In genomic region chr3:90114342-90114741, GRCm38 (mm10) we compare ENCODE assay signal across 11 mouse cellular contexts. TPM values are rescaled to one million over a fixed set of nuclear protein-coding genes. Genes with fewer than 3 reads are reported as not detected.
DNase-seq lines count a peak whose midpoint lies in the region; ATAC-seq and TF ChIP-seq lines count a peak whose summit lies in the region.
"Had no signal": no experiment of that assay in that cellular context is flagged by ENCODE, and none has a peak within 500 bp of the region (broad histone marks: within the 10 kb centered on the region; RNA-seq: fewer than 3 reads in every experiment).

No protein-coding gene starts in this region.

- no peak for TF ChIP-seq EP300 in stomach, postnatal 0 days (optimal IDR thresholded peaks at IDR 0.05)

- no peak overlapping the region for H3K4me3 ChIP-seq in liver, adult 2 months (ENCODE audit: insufficient read depth, low read depth, low read length)
- H3K4me3 ChIP-seq in cortical plate, adult 2 months (ENCODE audit: insufficient read depth, low read length) = no peak overlapping the region
- H3K4me3 ChIP-seq in stomach, postnatal 0 days (ENCODE audit: low read depth, low read length) = no peak overlapping the region
- no peak overlapping the region for H3K4me3 ChIP-seq in hindbrain, embryonic 14.5 days (replicated peaks; ENCODE audit: low read length)
- H3K4me3 ChIP-seq: forebrain, embryonic 10.5 days had no signal

- no peak overlapping the region for H3K27ac ChIP-seq in liver, adult 2 months (replicated peaks; ENCODE audit: insufficient read depth, low read depth, low read length)
- no peak overlapping the region for H3K27ac ChIP-seq in cortical plate, adult 2 months (ENCODE audit: insufficient read depth, low read length)
- no peak overlapping the region for H3K27ac ChIP-seq in stomach, postnatal 0 days (replicated peaks)
- no peak overlapping the region for H3K27ac ChIP-seq in hindbrain, embryonic 14.5 days
- H3K27ac ChIP-seq: forebrain, embryonic 10.5 days; macrophage had no signal

- no peak for TF ChIP-seq POLR2A in liver, adult 2 months (IDR thresholded peaks at IDR 0.05; ENCODE audit: extremely low read depth, insufficient read depth, low read length)
- no peak for TF ChIP-seq POLR2A in cortical plate, adult 2 months (IDR thresholded peaks at IDR 0.05; ENCODE audit: extremely low read depth, insufficient read depth, low read length)

- H3K9ac ChIP-seq in liver, adult 2 months (ENCODE audit: low read depth, low read length) = no peak overlapping the region
- H3K9ac ChIP-seq in stomach, postnatal 0 days (ENCODE audit: low read length) = no peak overlapping the region
- no peak overlapping the region for H3K9ac ChIP-seq in hindbrain, embryonic 14.5 days

- H3K4me1 ChIP-seq in liver, adult 2 months (ENCODE audit: control insufficient read depth, insufficient read depth, low read length) = no peaks in the 10 kb centered on the region
- no peaks in the 10 kb centered on the region for H3K4me1 ChIP-seq in cortical plate, adult 2 months (ENCODE audit: control insufficient read depth, insufficient read depth, low read length)
- no peaks in the 10 kb centered on the region for H3K4me1 ChIP-seq in stomach, postnatal 0 days (replicated peaks; ENCODE audit: control insufficient read depth, insufficient read depth)
- no peaks in the 10 kb centered on the region for H3K4me1 ChIP-seq in hindbrain, embryonic 14.5 days (replicated peaks; ENCODE audit: control insufficient read depth, insufficient read depth, low read length)
- H3K4me1 ChIP-seq: forebrain, embryonic 10.5 days had no signal

- 72% methylated on average over 2 of the region's 2 CpGs for WGBS in liver, adult 2 months
- 84% methylated on average over 2 of the region's 2 CpGs for WGBS in stomach, postnatal 0 days
- WGBS in hindbrain, embryonic 14.5 days = 90% methylated on average over 2 of the region's 2 CpGs

- peak; percentile 29 for DNase-seq in adrenal gland, adult 2 months
- no peak for DNase-seq in adrenal gland, adult 8-10 months
- DNase-seq in liver, adult 2 months (ENCODE audit: extremely low read depth, low read depth, low spot score) = no peak
- no peak for DNase-seq in liver
- no peak for DNase-seq in stomach, postnatal 0 days (ENCODE audit: low spot score)
- no peak for DNase-seq in hindbrain, embryonic 14.5 days (ENCODE audit: low spot score)
- DNase-seq: kidney, adult 11 months had no signal

- no peaks in the 10 kb centered on the region for H3K79me2 ChIP-seq in liver, adult 2 months (ENCODE audit: control insufficient read depth, insufficient read depth, low read length)

- H3K27me3 ChIP-seq in liver, adult 2 months (ENCODE audit: control insufficient read depth, insufficient read depth, low read length) = no peaks in the 10 kb centered on the region
- no peaks in the 10 kb centered on the region for H3K27me3 ChIP-seq in stomach, postnatal 0 days (ENCODE audit: control insufficient read depth, insufficient read depth, low read length)
- H3K27me3 ChIP-seq in hindbrain, embryonic 14.5 days (ENCODE audit: control insufficient read depth, insufficient read depth, low read length) = no peaks in the 10 kb centered on the region

- no peak for ATAC-seq in stomach, postnatal 0 days (ENCODE audit: low FRiP score, low TSS enrichment)
- no peak for ATAC-seq in megakaryocyte-erythroid progenitor cell, adult 5-6 weeks (replicated peaks; ENCODE audit: low FRiP score, low TSS enrichment, poor library complexity, severe bottlenecking)
- ATAC-seq in hindbrain, embryonic 14.5 days (ENCODE audit: low FRiP score) = no peak

- peak; percentile 18; the same call in 1 of the 2 replicates for TF ChIP-seq CTCF in liver, adult 2 months (IDR thresholded peaks at IDR 0.05; ENCODE audit: low read depth, low read length)
- peak; percentile 13; the same call in 1 of the 2 replicates for TF ChIP-seq CTCF in cortical plate, adult 2 months (IDR thresholded peaks at IDR 0.05; ENCODE audit: extremely low read depth, insufficient read depth, low read length)
- TF ChIP-seq CTCF in stomach, postnatal 0 days (IDR thresholded peaks at IDR 0.05; ENCODE audit: low read depth) = peak; percentile 48; the same call in 1 of the 2 replicates

- no peaks in the 10 kb centered on the region for H3K36me3 ChIP-seq in liver, adult 2 months (ENCODE audit: control insufficient read depth, insufficient read depth, low read length)
- H3K36me3 ChIP-seq in stomach, postnatal 0 days (ENCODE audit: control insufficient read depth, insufficient read depth, low read length) = no peaks in the 10 kb centered on the region
- H3K36me3 ChIP-seq in hindbrain, embryonic 14.5 days (replicated peaks; ENCODE audit: control insufficient read depth, insufficient read depth) = no peaks in the 10 kb centered on the region
- H3K36me3 ChIP-seq: forebrain, embryonic 10.5 days had no signal

- no peak overlapping the region for H3K4me2 ChIP-seq in stomach, postnatal 0 days (replicated peaks; ENCODE audit: low read depth)
- no peak overlapping the region for H3K4me2 ChIP-seq in hindbrain, embryonic 14.5 days (replicated peaks)

- H3K9me3 ChIP-seq in stomach, postnatal 0 days (ENCODE audit: control insufficient read depth, low read length) = no peaks in the 10 kb centered on the region
- H3K9me3 ChIP-seq in hindbrain, embryonic 14.5 days (ENCODE audit: control insufficient read depth, low read length) = no peaks in the 10 kb centered on the region
- H3K9me3 ChIP-seq: forebrain, embryonic 10.5 days had no signal

RNA-seq across cellular contexts. Expression of gene Nup210l, which starts 10.4 kb away (rescaled TPM):
- total RNA-seq in adrenal gland, adult 2 months (2021) = under 1 TPM; 0.63 to 0.66 TPM
- 0.26 TPM in 2 replicates for polyA plus RNA-seq in adrenal gland, adult 2 months (2012; rRNA removed)
- total RNA-seq in adrenal gland, adult 8-10 months (2022) = 1 to 10 TPM in 1 of 4 experiments, under 1 TPM in 3; 0.35 to 1.1 (median 0.54) TPM
- total RNA-seq in liver, adult 2 months (2014; rRNA removed) = 0.07 and 0.09 TPM in 2 replicates
- polyA plus RNA-seq in liver, adult 2 months (2012; rRNA removed) = 0.01 and 0.02 TPM in 2 replicates
- polyA plus RNA-seq in cortical plate, adult 2 months (2012; rRNA removed) = 0.38 TPM in 2 replicates
- 0.05 and 0.06 TPM in 2 replicates for polyA plus RNA-seq in stomach, postnatal 0 days (2015; fragmentation: Nextera tagmentation; extraction: Ambion mirVana)
- total RNA-seq in megakaryocyte-erythroid progenitor cell, adult 5-6 weeks (2014; fragmentation: Nextera tagmentation) = 0.05 TPM in 1 of 2 replicates, not detected in the other
- total RNA-seq in megakaryocyte-erythroid progenitor cell, adult 5-6 weeks (2017) = not detected in 2 replicates
- 0.35 and 0.51 TPM in 2 replicates for polyA plus RNA-seq in hindbrain, embryonic 14.5 days (2014; fragmentation: Nextera tagmentation; extraction: Ambion mirVana)
- polyA plus RNA-seq: macrophage had no signal

RNA-seq across cellular contexts. Expression of gene Tpm3, which starts 41.9 kb away (rescaled TPM):
- total RNA-seq in adrenal gland, adult 2 months (2021) = 100 to 1,000 TPM; 198 to 209 TPM
- 44.8 and 86.7 TPM in 2 replicates for polyA plus RNA-seq in adrenal gland, adult 2 months (2012; rRNA removed)
- 100 to 1,000 TPM; 162 to 262 (median 231) TPM for total RNA-seq in adrenal gland, adult 8-10 months (2022)
- 53.4 and 56.2 TPM in 2 replicates for total RNA-seq in liver, adult 2 months (2014; rRNA removed)
- 36.4 and 43.0 TPM in 2 replicates for polyA plus RNA-seq in liver, adult 2 months (2012; rRNA removed)
- 177 and 188 TPM in 2 replicates for polyA plus RNA-seq in cortical plate, adult 2 months (2012; rRNA removed)
- polyA plus RNA-seq in stomach, postnatal 0 days (2015; fragmentation: Nextera tagmentation; extraction: Ambion mirVana) = 327 TPM in 2 replicates
- total RNA-seq in megakaryocyte-erythroid progenitor cell, adult 5-6 weeks (2014; fragmentation: Nextera tagmentation) = 192 and 222 TPM in 2 replicates
- total RNA-seq in megakaryocyte-erythroid progenitor cell, adult 5-6 weeks (2017) = 375 and 390 TPM in 2 replicates
- polyA plus RNA-seq in hindbrain, embryonic 14.5 days (2014; fragmentation: Nextera tagmentation; extraction: Ambion mirVana) = 313 and 339 TPM in 2 replicates
